Mouse (Mus musculus) stomach, embryonic 15.5 days (tissue): ENCODE results near the gene Zbtb11. TPM values are rescaled to one million over a fixed set of nuclear protein-coding genes. Genes with fewer than 3 reads are reported as not detected.
"Not testable (repeated sequence)": the region's sequence is repeated elsewhere in the genome, so short reads cannot be mapped to it uniquely, and the experiment has no call there.

ENCODE experiments used
- ATAC-seq: fragments of 200-750 bp; cut with Nextera tagmentation; 2 replicates; pipeline ENCODE4 v1.8.0; 2017; ENCODE audit warnings: low read depth, moderate number of reproducible peaks, moderate TSS enrichment; ENCODE audit not compliant: insufficient read depth, low FRiP score
- H3K27ac ChIP-seq: fragments of 300-500 bp; sonication (generic); 2 replicates; pipeline ENCODE4 v1.5.1; 2015; ENCODE audit warnings: mild to moderate bottlenecking, inconsistent platforms
- H3K27me3 ChIP-seq: fragments of 300-500 bp; sonication (generic); replicated peaks from 2 replicates; pipeline ENCODE4 v1.6.1; 2015; ENCODE audit warnings: inconsistent platforms
- H3K36me3 ChIP-seq: fragments of 300-500 bp; sonication (generic); 2 replicates; pipeline ENCODE4 v1.6.1; 2015; ENCODE audit warnings: inconsistent platforms
- H3K4me1 ChIP-seq: fragments of 300-500 bp; sonication (generic); 2 replicates; pipeline ENCODE4 v1.6.1; 2015; ENCODE audit warnings: inconsistent platforms
- H3K4me2 ChIP-seq: fragments of 300-500 bp; sonication (generic); 2 replicates; pipeline ENCODE4 v1.6.1; 2015; ENCODE audit warnings: mild to moderate bottlenecking, inconsistent platforms
- H3K4me3 ChIP-seq: fragments of 300-500 bp; sonication (generic); replicated peaks from 2 replicates; pipeline ENCODE4 v1.5.1; 2015; ENCODE audit warnings: inconsistent platforms
- H3K9ac ChIP-seq: fragments of 300-500 bp; sonication (generic); 2 replicates; pipeline ENCODE4 v1.6.1; 2015; ENCODE audit warnings: inconsistent platforms
- H3K9me3 ChIP-seq: fragments of 300-500 bp; sonication (generic); 2 replicates; pipeline ENCODE4 v1.6.1; 2016; ENCODE audit warnings: inconsistent platforms
- WGBS: fragments of 180-500 bp; shearing (Covaris S2); methylation state at CpG from one replicate; pipeline ENCODE4 v1.1.7; 2015; 5-methylcytosine and 5-hydroxymethylcytosine counted together
- polyA plus RNA-seq: library from polyadenylated mRNA; unstranded; fragments of >200 nt; fragmentation: Nextera tagmentation; extraction: Ambion mirVana; gene quantifications from 2 replicates; pipeline ENCODE4 v1.2.1, GENCODE M21; 2015

The Zbtb11 gene
- polyA plus RNA-seq, 1 experiment from 2014 or later, result 19.0 TPM

GRCm38 (mm10) chr16:55950946-55951678 is 22.6 kb upstream of the Zbtb11 start:
- peak overlapping the region; percentile 19; the same call in 1 of the 2 replicates for H3K4me2 ChIP-seq
- no peak for ATAC-seq

GRCm38 (mm10) chr16:55951679-55952327 is 21.9 kb upstream of the Zbtb11 start:
- H3K4me1 ChIP-seq, result no peaks in the 10 kb centered on the region
- H3K27me3 ChIP-seq, result no peaks in the 10 kb centered on the region
- 70% methylated on average over 7 of the region's 7 CpGs for WGBS
- no peak overlapping the region for H3K9ac ChIP-seq
- H3K4me2 ChIP-seq, result no peak overlapping the region
- H3K36me3 ChIP-seq, result no peaks in the 10 kb centered on the region
- ATAC-seq, result no peak
- no peak overlapping the region for H3K27ac ChIP-seq
- H3K4me3 ChIP-seq, result no peak overlapping the region
- no peaks in the 10 kb centered on the region for H3K9me3 ChIP-seq

More at GRCm38 (mm10) chr16:55950946-55951678, 22.6 kb upstream of the Zbtb11 start:
- H3K4me1 ChIP-seq, result no peaks in the 10 kb centered on the region
- no peaks in the 10 kb centered on the region for H3K27me3 ChIP-seq
- no peak overlapping the region for H3K27ac ChIP-seq
- H3K9me3 ChIP-seq, result no peaks in the 10 kb centered on the region
- 40% methylated on average over 19 of the region's 19 CpGs for WGBS
- H3K36me3 ChIP-seq, result no peaks in the 10 kb centered on the region
- H3K4me3 ChIP-seq, result no peak overlapping the region
- no peak overlapping the region for H3K9ac ChIP-seq

- no peaks in the 10 kb centered on the region for H3K27me3 ChIP-seq
- no peak overlapping the region for H3K27ac ChIP-seq
- no peak overlapping the region for H3K4me3 ChIP-seq
- H3K4me2 ChIP-seq, result no peak overlapping the region
- H3K9ac ChIP-seq, result no peak overlapping the region
- no peaks in the 10 kb centered on the region for H3K36me3 ChIP-seq
- no peaks in the 10 kb centered on the region for H3K9me3 ChIP-seq
- H3K4me1 ChIP-seq, result no peaks in the 10 kb centered on the region
- no peak for ATAC-seq
These were observed 20.9 kb upstream of the Zbtb11 start for GRCm38 (mm10) chr16:55952771-55953170.

- H3K4me3 ChIP-seq, H3K9me3 ChIP-seq, H3K4me2 ChIP-seq, H3K27ac ChIP-seq, ATAC-seq, H3K4me1 ChIP-seq, H3K27me3 ChIP-seq, H3K36me3 ChIP-seq, H3K9ac ChIP-seq: not testable (repeated sequence)
- 89% methylated on average over 9 of the region's 9 CpGs for WGBS
These were observed 19.5 kb upstream of the Zbtb11 start for GRCm38 (mm10) chr16:55954196-55954595.

GRCm38 (mm10) chr16:55963068-55963467 is 10.6 kb upstream of the Zbtb11 start:
- WGBS, result 92% methylated on average over 6 of the region's 11 CpGs
- ATAC-seq, H3K4me2 ChIP-seq, H3K4me3 ChIP-seq, H3K4me1 ChIP-seq, H3K36me3 ChIP-seq, H3K9me3 ChIP-seq, H3K27ac ChIP-seq, H3K27me3 ChIP-seq, H3K9ac ChIP-seq: not testable (repeated sequence)

- Histone ChIP-seq H3K36me3 (no peaks in the 10 kb centered on the region; the same call in 1 of the 2 replicates), H3K9ac (no peak overlapping the region), H3K27ac (no peak overlapping the region), H3K4me3 (no peak overlapping the region), H3K27me3 (no peaks in the 10 kb centered on the region), H3K4me2 (no peak overlapping the region), H3K9me3 (no peaks in the 10 kb centered on the region), H3K4me1 (peaks cover 12% of the 10 kb centered on the region; the same call in 1 of the 2 replicates)
- ATAC-seq, result no peak
- WGBS, result 55% methylated on average over 4 of the region's 4 CpGs
These were observed 9.3 kb upstream of the Zbtb11 start for GRCm38 (mm10) chr16:55964126-55964949.

- Histone ChIP-seq H3K9me3 (no peaks in the 10 kb centered on the region), H3K9ac (peak within 1 kb of the TSS; percentile 65), H3K27me3 (no peaks in the 10 kb centered on the region), H3K27ac (peak within 1 kb of the TSS; percentile 77), H3K4me2 (peak within 1 kb of the TSS; percentile 82), H3K4me3 (peak within 1 kb of the TSS; percentile 69), H3K4me1 (peaks cover 12% of the 10 kb centered on the region; the same call in 1 of the 2 replicates), H3K36me3 (peaks cover 17% of the 10 kb centered on the region)
- peak; percentile 93 for ATAC-seq
- WGBS, result under 1% methylated on average over 42 of the region's 42 CpGs
These were observed 7.3 kb upstream of the Zbtb11 start, which contains the start of gene Rpl24 for GRCm38 (mm10) chr16:55966212-55966871. Gene Rpl24 (plus strand): TSS chr16:55966275.

GRCm38 (mm10) chr16:55967221-55967620 is 6.5 kb upstream of the Zbtb11 start:
- H3K27ac ChIP-seq, result peak overlapping the region; percentile 77; the same call in 1 of the 2 replicates

GRCm38 (mm10) chr16:55969147-55969546 is 4.5 kb upstream of the Zbtb11 start:
- WGBS, result 78% methylated on average over 3 of the region's 3 CpGs
- H3K27me3 ChIP-seq, result no peaks in the 10 kb centered on the region
- H3K4me1 ChIP-seq, result peaks cover 12% of the 10 kb centered on the region; the same call in 1 of the 2 replicates
- H3K4me3 ChIP-seq, result no peak overlapping the region
- H3K9me3 ChIP-seq, result no peaks in the 10 kb centered on the region
- H3K9ac ChIP-seq, result no peak overlapping the region
- no peak overlapping the region for H3K27ac ChIP-seq
- no peak overlapping the region for H3K4me2 ChIP-seq
- ATAC-seq, result no peak
- H3K36me3 ChIP-seq, result peaks cover 22% of the 10 kb centered on the region

More at GRCm38 (mm10) chr16:55967221-55967620, 6.5 kb upstream of the Zbtb11 start:
- Histone ChIP-seq H3K4me3 (peak overlapping the region; percentile 69), H3K36me3 (peaks cover 22% of the 10 kb centered on the region), H3K9ac (peak overlapping the region; percentile 65; the same call in 1 of the 2 replicates), H3K27me3 (no peaks in the 10 kb centered on the region), H3K4me2 (peak overlapping the region; percentile 82), H3K4me1 (peaks cover 12% of the 10 kb centered on the region; the same call in 1 of the 2 replicates), H3K9me3 (no peaks in the 10 kb centered on the region)
- 17% methylated on average over 1 of the region's 1 CpGs for WGBS
- no peak for ATAC-seq

GRCm38 (mm10) chr16:55970416-55970815 is 3.3 kb upstream of the Zbtb11 start:
- H3K9ac ChIP-seq, result no peak overlapping the region
- ATAC-seq, result no peak
- no peaks in the 10 kb centered on the region for H3K9me3 ChIP-seq
- peaks cover 14% of the 10 kb centered on the region; the same call in 1 of the 2 replicates for H3K4me1 ChIP-seq
- no peak overlapping the region for H3K27ac ChIP-seq
- H3K36me3 ChIP-seq, result peaks cover 22% of the 10 kb centered on the region
- H3K4me3 ChIP-seq, result no peak overlapping the region
- H3K27me3 ChIP-seq, result no peaks in the 10 kb centered on the region
- WGBS, result 96% methylated on average over 5 of the region's 5 CpGs
- H3K4me2 ChIP-seq, result no peak overlapping the region
